Mouse (Mus musculus) heart, embryonic 10.5 days (tissue): ENCODE measurements around the gene Jkamp. TPM values are rescaled to one million over a fixed set of nuclear protein-coding genes. Genes with fewer than 3 reads are reported as not detected.
"Not testable (repeated sequence)": the region's sequence is repeated elsewhere in the genome, so short reads cannot be mapped to it uniquely, and the experiment has no call there.

ENCODE experiments used
- DNase-seq: peaks from one replicate; pipeline ENCODE4 v3.0.0-alpha.2; 2017; ENCODE audit warnings: low spot score
- H3K27ac ChIP-seq: fragments of 300-500 bp; sonication (generic); 2 replicates; pipeline ENCODE4 v1.5.1; 2016; ENCODE audit warnings: mild to moderate bottlenecking
- H3K27me3 ChIP-seq: fragments of 300-500 bp; sonication (generic); 2 replicates; pipeline ENCODE4 v1.6.1; 2016; ENCODE audit warnings: mild to moderate bottlenecking; ENCODE audit not compliant: poor library complexity, insufficient read depth, severe bottlenecking
- H3K36me3 ChIP-seq: fragments of 300-500 bp; sonication (generic); 2 replicates; pipeline ENCODE4 v1.6.1; 2016; ENCODE audit warnings: mild to moderate bottlenecking, moderate library complexity
- H3K4me1 ChIP-seq: fragments of 300-500 bp; sonication (generic); 2 replicates; pipeline ENCODE4 v1.6.1; 2016; ENCODE audit warnings: mild to moderate bottlenecking
- H3K4me3 ChIP-seq: fragments of 300-500 bp; sonication (generic); 2 replicates; pipeline ENCODE4 v1.5.1; 2016; ENCODE audit warnings: mild to moderate bottlenecking, moderate library complexity
- H3K9me3 ChIP-seq: fragments of 300-500 bp; sonication (generic); 2 replicates; pipeline ENCODE4 v1.6.1; 2016; ENCODE audit warnings: mild to moderate bottlenecking, moderate library complexity
- WGBS: fragments of 180-500 bp; shearing (Covaris S2); methylation state at CpG from one replicate; pipeline ENCODE4 v1.1.7; 2016; 5-methylcytosine and 5-hydroxymethylcytosine counted together
- polyA plus RNA-seq: library from polyadenylated mRNA; unstranded; fragments of >200 nt; fragmentation: Nextera tagmentation; extraction: Ambion mirVana; gene quantifications from 2 replicates; pipeline ENCODE4 v1.2.1, GENCODE M21; 2016

The Jkamp gene
- 65.2 and 70.7 TPM in 2 replicates for polyA plus RNA-seq

- WGBS = under 1% methylated on average over 60 of the region's 60 CpGs
- H3K27ac ChIP-seq = peak within 1 kb of the TSS; percentile 96
- H3K4me1 ChIP-seq = peaks cover 29% of the 10 kb centered on the region
- peak within 1 kb of the TSS; percentile 81 for H3K4me3 ChIP-seq
- H3K36me3 ChIP-seq = peaks cover 4% of the 10 kb centered on the region
- H3K27me3 ChIP-seq = no peaks in the 10 kb centered on the region
- peak; percentile 100 for DNase-seq
- H3K9me3 ChIP-seq = no peaks in the 10 kb centered on the region
Measured at GRCm38 (mm10) chr12:72085329-72086165, at the start of gene Jkamp, which contains the start of gene L3hypdh. Gene Jkamp, plus strand, starts transcription at chr12:72085589. Gene L3hypdh, minus strand, starts transcription at chr12:72085439.

DNA sequence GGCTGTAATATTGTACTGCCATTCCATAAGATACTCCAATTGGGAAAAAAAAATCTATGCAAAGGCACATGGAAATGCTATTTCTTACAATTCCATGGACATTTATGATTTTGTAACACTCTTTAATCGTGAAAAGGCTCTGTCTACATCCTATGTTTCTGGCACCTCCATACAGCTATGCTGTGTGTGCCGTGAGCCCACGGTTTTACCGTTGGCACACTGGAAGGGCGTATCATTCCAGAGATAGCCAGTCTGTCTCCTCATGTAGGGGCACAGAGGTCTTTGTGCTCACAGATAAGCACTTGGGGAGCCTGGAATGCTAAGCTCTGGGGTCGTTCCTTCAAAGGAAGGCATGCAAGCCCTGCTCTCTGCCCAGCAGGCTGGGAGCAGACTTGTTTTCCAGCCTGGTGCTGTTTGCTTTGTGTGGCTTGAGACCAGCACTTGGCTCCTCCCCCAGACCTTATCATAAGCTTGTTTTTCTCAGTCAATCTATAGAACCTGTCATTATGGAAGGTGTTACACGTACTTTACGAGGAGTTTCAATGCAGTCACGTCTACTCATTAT lies 49.2 kb upstream of the Jkamp start:
- peak overlapping the region; percentile 82 for H3K27ac ChIP-seq
- H3K9me3 ChIP-seq = no peaks in the 10 kb centered on the region
- no peak overlapping the region for H3K4me3 ChIP-seq
- H3K4me1 ChIP-seq = peaks cover 31% of the 10 kb centered on the region
- H3K27me3 ChIP-seq = no peaks in the 10 kb centered on the region
- no peaks in the 10 kb centered on the region for H3K36me3 ChIP-seq
- 18% methylated on average over 9 of the region's 9 CpGs for WGBS
- DNase-seq = peak; percentile 74

- peaks cover 31% of the 10 kb centered on the region for H3K4me1 ChIP-seq
- WGBS = 69% methylated on average over 6 of the region's 6 CpGs
- no peak overlapping the region for H3K4me3 ChIP-seq
- no peaks in the 10 kb centered on the region for H3K9me3 ChIP-seq
- DNase-seq = peak; percentile 52
- no peaks in the 10 kb centered on the region for H3K36me3 ChIP-seq
- peak overlapping the region; percentile 82 for H3K27ac ChIP-seq
- no peaks in the 10 kb centered on the region for H3K27me3 ChIP-seq
Measured at GRCm38 (mm10) chr12:72037049-72037448, 48.3 kb upstream of the Jkamp start.

DNA sequence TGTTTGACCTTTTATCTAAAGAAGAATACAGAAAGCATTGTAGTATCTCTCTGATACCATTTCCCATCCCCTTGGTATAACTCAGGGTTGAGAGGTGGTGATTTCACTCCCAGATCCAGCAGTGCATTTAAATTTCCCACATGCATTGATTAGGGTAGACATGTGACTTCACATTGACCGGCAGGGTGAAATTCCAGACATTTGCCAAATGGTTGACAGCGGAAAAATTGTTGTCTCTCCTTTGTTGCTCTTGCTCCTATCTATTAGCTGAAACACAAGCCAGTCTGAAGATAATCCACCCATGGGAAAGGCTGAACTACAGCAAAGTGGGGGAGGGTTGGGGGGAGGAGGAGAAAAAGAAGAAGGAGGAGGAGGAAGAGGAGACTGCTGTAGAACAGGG lies 46.5 kb upstream of the Jkamp start:
- Histone ChIP-seq H3K4me3 (no peak overlapping the region), H3K9me3 (no peaks in the 10 kb centered on the region), H3K27me3 (no peaks in the 10 kb centered on the region), H3K27ac (peak overlapping the region; percentile 70), H3K36me3 (no peaks in the 10 kb centered on the region), H3K4me1 (peaks cover 31% of the 10 kb centered on the region)
- peak; percentile 58 for DNase-seq
- WGBS = 15% methylated on average over 2 of the region's 2 CpGs

GRCm38 (mm10) chr12:72039501-72039900 lies 45.9 kb upstream of the Jkamp start:
- Histone ChIP-seq H3K27me3 (no peaks in the 10 kb centered on the region), H3K27ac (peak overlapping the region; percentile 70; the same call in 1 of the 2 replicates), H3K4me1 (peaks cover 31% of the 10 kb centered on the region), H3K4me3 (no peak overlapping the region), H3K36me3 (no peaks in the 10 kb centered on the region), H3K9me3 (no peaks in the 10 kb centered on the region)
- peak; percentile 42 for DNase-seq
- WGBS = 35% methylated on average over 8 of the region's 8 CpGs

GRCm38 (mm10) chr12:72041238-72041637 lies 44.2 kb upstream of the Jkamp start:
- DNase-seq = peak; percentile 17
- no peak overlapping the region for H3K4me3 ChIP-seq
- H3K9me3 ChIP-seq = no peaks in the 10 kb centered on the region
- H3K27me3 ChIP-seq = no peaks in the 10 kb centered on the region
- H3K36me3 ChIP-seq = no peaks in the 10 kb centered on the region
- peaks cover 25% of the 10 kb centered on the region for H3K4me1 ChIP-seq
- WGBS = 94% methylated on average over 3 of the region's 3 CpGs
- no peak overlapping the region for H3K27ac ChIP-seq

DNA sequence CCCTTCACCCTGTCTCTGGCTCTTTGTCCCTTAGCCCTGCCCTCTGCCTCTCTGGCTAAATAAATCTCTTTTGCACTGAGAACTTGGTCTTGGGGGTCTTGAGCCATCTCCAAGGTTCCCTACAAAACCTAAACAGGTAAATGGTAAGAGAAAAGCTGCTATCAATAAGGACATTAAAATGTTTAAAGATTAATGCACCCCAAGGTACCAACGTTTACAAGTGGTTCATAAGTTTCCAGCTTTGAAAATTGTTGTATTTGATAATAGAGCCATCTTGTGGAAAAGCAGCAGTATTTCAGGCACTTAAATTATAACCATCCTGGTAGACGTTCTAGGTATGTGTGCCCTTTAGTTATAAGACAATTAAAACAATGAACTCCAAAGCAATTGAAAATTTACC lies 37.9 kb upstream of the Jkamp start:
- WGBS = 12% methylated on average over 2 of the region's 2 CpGs
- no peaks in the 10 kb centered on the region for H3K27me3 ChIP-seq
- no peaks in the 10 kb centered on the region for H3K9me3 ChIP-seq
- no peak for DNase-seq
- no peak overlapping the region for H3K4me3 ChIP-seq
- H3K36me3 ChIP-seq = no peaks in the 10 kb centered on the region
- H3K4me1 ChIP-seq = peaks cover 3% of the 10 kb centered on the region; the same call in 1 of the 2 replicates
- peak overlapping the region; percentile 67 for H3K27ac ChIP-seq

GRCm38 (mm10) chr12:72050156-72050555 lies 35.2 kb upstream of the Jkamp start:
- not testable (repeated sequence) for H3K4me1 ChIP-seq, DNase-seq
- 92% methylated on average over 5 of the region's 5 CpGs for WGBS

DNA sequence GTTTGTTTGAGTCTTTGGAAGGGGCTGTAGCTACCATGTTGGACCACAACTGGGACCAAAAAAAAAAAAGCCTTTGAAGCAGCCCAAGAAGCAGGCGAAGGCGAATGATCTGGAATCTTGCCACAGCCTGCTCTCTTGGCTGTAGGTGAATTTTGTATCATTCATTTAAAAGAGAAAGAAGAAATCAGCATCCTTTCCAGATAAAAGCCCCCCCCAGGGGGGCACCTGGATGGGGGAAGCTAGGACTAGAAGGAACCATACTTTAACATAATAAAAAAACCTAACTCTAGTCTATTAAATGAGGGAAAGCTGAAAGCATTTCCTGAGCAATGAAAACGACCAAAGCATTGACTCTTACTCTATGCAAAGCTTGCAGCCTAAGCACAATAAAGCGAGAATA lies 34.6 kb upstream of the Jkamp start:
- Histone ChIP-seq H3K36me3 (no peaks in the 10 kb centered on the region), H3K27me3 (no peaks in the 10 kb centered on the region), H3K27ac (no peak overlapping the region), H3K4me3 (no peak overlapping the region), H3K9me3 (no peaks in the 10 kb centered on the region), H3K4me1 (peaks cover 3% of the 10 kb centered on the region; the same call in 1 of the 2 replicates)
- DNase-seq = no peak
- 80% methylated on average over 4 of the region's 4 CpGs for WGBS

More at GRCm38 (mm10) chr12:72050156-72050555, 35.2 kb upstream of the Jkamp start:
- H3K27me3 ChIP-seq, H3K9me3 ChIP-seq, H3K27ac ChIP-seq, H3K36me3 ChIP-seq, H3K4me3 ChIP-seq: not testable (repeated sequence)

- no peak overlapping the region for H3K4me3 ChIP-seq
- WGBS = 70% methylated on average over 6 of the region's 6 CpGs
- no peaks in the 10 kb centered on the region for H3K36me3 ChIP-seq
- H3K27me3 ChIP-seq = no peaks in the 10 kb centered on the region
- no peak for DNase-seq
- H3K9me3 ChIP-seq = no peaks in the 10 kb centered on the region
- H3K4me1 ChIP-seq = no peaks in the 10 kb centered on the region
- no peak overlapping the region for H3K27ac ChIP-seq
Measured at GRCm38 (mm10) chr12:72052571-72052970, 32.8 kb upstream of the Jkamp start.

- DNase-seq = no peak
Measured at GRCm38 (mm10) chr12:72053303-72053702, 32.1 kb upstream of the Jkamp start.

GRCm38 (mm10) chr12:72053851-72054250 lies 31.5 kb upstream of the Jkamp start:
- no peaks in the 10 kb centered on the region for H3K36me3 ChIP-seq
- no peak for DNase-seq
- H3K27me3 ChIP-seq = no peaks in the 10 kb centered on the region
- no peaks in the 10 kb centered on the region for H3K4me1 ChIP-seq
- H3K27ac ChIP-seq = no peak overlapping the region
- H3K4me3 ChIP-seq = no peak overlapping the region
- WGBS = 42% methylated on average over 6 of the region's 6 CpGs
- H3K9me3 ChIP-seq = no peaks in the 10 kb centered on the region

More at GRCm38 (mm10) chr12:72053303-72053702, 32.1 kb upstream of the Jkamp start:
- 42% methylated on average over 6 of the region's 6 CpGs for WGBS
- Histone ChIP-seq H3K9me3 (no peaks in the 10 kb centered on the region), H3K4me1 (no peaks in the 10 kb centered on the region), H3K4me3 (no peak overlapping the region), H3K27me3 (no peaks in the 10 kb centered on the region), H3K27ac (no peak overlapping the region), H3K36me3 (no peaks in the 10 kb centered on the region)

GRCm38 (mm10) chr12:72057780-72058179 lies 27.6 kb upstream of the Jkamp start:
- H3K9me3 ChIP-seq = no peaks in the 10 kb centered on the region
- 80% methylated on average over 1 of the region's 1 CpGs for WGBS
- no peak for DNase-seq
- no peak overlapping the region for H3K4me3 ChIP-seq
- no peaks in the 10 kb centered on the region for H3K36me3 ChIP-seq
- H3K4me1 ChIP-seq = no peaks in the 10 kb centered on the region
- H3K27ac ChIP-seq = no peak overlapping the region
- no peaks in the 10 kb centered on the region for H3K27me3 ChIP-seq
